Mouse (Mus musculus): Measurements from ENCODE around the gene Nab2.
"Not testable (repeated sequence)": the region's sequence is repeated elsewhere in the genome, so short reads cannot be mapped to it uniquely, and the experiment has no call there.

Nab2 gene

GRCm38 (mm10) chr10:127674046-127674655 lies 5.8 kb upstream of the Nab2 start:
- no peak for DNase-seq (ENCODE audit: low spot score)

DNA sequence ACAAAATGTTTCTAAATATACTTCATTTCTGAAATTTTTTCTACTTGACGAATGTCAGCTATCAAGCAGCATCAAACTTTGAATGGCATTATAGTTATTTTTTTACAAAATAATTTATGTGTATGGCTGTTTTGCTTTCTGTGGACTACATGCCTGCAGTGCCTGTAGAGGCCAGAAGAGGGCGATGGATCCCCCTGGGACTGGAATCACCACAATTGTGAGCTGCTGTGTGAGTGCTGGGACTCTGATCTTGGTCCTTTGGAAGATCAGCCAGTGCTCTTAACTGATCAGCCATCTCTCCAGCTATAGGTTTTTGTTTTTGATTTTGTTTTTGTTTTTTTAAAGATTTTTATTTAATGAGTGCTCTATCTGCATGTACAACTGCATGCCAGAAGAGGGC lies 2.9 kb upstream of the Nab2 start:
- peak; percentile 15 for DNase-seq (ENCODE audit: low spot score)

GRCm38 (mm10) chr10:127670185-127670584 lies 1.8 kb upstream of the Nab2 start:
- DNase-seq (ENCODE audit: low spot score), result no peak

DNA sequence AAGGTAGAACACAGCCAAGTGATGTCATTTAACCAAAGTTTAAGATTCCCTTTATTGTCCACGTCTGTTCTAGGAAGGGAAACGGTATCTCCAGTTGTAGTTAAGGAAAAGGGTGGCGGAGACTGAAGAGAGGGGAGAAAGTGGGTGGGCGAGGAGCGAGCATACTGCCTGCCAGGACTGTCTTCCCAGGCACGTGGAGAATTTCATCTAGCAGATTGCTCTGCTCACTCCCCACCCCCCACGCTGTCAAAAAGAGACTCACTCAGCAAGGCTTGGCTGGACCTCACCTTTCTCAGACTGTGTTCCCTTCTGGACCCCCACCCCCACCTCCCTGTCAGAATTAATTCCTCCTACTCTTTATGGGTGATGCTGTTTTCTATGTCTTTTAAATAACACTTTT lies 802 bp upstream of the Nab2 start:
- peak; percentile 23 for DNase-seq (ENCODE audit: low spot score)

- peak; percentile 84 for DNase-seq (ENCODE audit: low spot score)
Measured at GRCm38 (mm10) chr10:127667269-127668092, 887 bp downstream of the Nab2 start.

- DNase-seq (ENCODE audit: low spot score), result peak; percentile 92
Measured at GRCm38 (mm10) chr10:127666501-127667268, 1.7 kb downstream of the Nab2 start, which contains the start of gene Nemp1. Gene Nemp1, plus strand, starts transcription at chr10:127666901.

DNA sequence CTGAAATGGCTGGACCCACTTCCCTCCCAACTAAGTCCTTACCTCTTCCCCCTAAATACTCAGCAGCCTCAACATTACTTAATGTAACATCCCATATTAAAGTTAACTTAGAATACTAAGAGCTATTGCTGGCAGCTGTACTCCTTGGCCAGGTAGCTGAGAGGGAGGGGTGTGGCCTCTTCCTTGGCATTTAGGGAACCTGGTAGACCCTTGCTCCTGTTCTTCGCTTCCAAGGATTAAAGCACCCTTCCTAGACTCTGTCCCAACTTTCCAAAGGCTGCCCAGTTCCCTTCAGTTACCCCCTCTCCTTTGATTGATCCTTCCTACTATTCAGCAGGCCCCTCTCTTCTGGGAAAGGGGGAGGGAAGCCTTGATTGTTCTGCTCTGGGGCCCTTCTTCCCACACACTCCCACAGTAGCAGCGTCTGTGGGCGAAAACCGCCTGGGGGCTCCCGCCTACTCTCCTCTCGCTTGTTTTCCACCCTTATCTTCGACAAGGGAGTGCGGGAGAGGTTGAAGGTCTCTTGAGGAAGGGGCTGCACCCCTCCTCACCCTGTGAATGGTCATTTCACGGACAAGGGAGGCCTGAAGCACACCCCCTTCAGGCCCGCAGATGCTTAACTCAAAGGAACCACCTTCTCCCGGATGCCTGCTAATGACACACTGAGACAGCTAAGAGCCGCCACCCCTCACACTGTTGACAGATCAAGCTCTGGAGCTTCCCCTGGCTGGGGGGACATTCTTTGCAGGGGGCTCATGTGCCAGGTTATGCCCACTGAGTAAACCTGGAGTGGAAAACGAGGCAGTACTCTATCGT lies 2.8 kb downstream of the Nab2 start:
- peak; percentile 36 for DNase-seq (ENCODE audit: low spot score)

GRCm38 (mm10) chr10:127664891-127665290 lies 3.5 kb downstream of the Nab2 start:
- peak; percentile 12 for DNase-seq (ENCODE audit: low spot score)

GRCm38 (mm10) chr10:127664166-127664565 lies 4.2 kb downstream of the Nab2 start:
- peak; percentile 11 for DNase-seq (ENCODE audit: low spot score)

- DNase-seq (ENCODE audit: low spot score), result peak; percentile 10
Measured at GRCm38 (mm10) chr10:127663590-127663989, 4.8 kb downstream of the Nab2 start.

GRCm38 (mm10) chr10:127662666-127663253 lies 5.6 kb downstream of the Nab2 start:
- peak; percentile 60 for DNase-seq (ENCODE audit: low spot score)

GRCm38 (mm10) chr10:127661915-127662663 lies 6.3 kb downstream of the Nab2 start:
- peak; percentile 70 for DNase-seq (ENCODE audit: low spot score)

GRCm38 (mm10) chr10:127661291-127661914 lies 7.0 kb downstream of the Nab2 start:
- peak; percentile 34 for DNase-seq (ENCODE audit: low spot score)

DNA sequence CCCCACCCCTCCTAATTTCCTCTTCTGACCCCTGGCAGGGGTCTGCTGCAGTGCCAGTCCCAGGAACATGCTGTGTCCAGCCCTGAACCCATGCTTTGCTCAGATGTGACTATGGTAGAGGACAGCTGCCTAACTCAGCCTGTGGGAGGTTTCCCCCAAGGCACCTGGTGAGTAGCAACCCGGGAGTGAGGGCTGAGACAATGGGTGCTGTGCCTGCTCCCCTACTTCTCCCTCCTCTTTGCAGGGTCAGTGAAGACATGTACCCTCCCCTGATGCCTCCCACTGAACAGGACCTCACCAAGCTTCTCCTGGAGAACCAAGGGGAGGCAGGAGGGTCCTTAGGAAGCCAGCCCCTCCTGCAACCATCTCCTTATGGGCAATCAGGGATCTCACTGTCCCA lies 8.8 kb downstream of the Nab2 start:
- no peak for DNase-seq (ENCODE audit: low spot score)

DNA sequence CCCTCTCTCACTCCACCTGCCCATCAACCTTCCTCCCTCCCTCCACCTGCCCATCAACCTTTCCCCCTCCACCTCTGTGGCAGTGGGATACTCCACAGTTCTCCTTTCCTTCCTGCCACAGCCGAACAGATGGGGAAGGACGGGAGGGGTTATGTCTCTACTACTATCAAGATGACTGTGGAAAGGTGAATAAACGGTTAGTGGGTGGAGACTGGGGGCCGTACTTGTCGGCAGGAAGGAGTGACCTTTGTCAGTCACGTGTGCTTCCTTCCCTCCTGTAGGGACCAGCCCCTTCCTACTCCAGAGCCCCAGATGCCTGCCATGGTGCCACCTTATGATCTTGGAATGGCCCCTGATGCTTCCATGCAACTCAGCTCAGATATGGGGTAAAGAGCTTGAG lies 10.3 kb downstream of the Nab2 start:
- no peak for DNase-seq (ENCODE audit: low spot score)

GRCm38 (mm10) chr10:127657617-127658016 lies 10.8 kb downstream of the Nab2 start:
- DNase-seq (ENCODE audit: low spot score), result not testable (repeated sequence)

- no peak for DNase-seq (ENCODE audit: low spot score)
Measured at GRCm38 (mm10) chr10:127654970-127655579, 13.3 kb downstream of the Nab2 start.

DNA sequence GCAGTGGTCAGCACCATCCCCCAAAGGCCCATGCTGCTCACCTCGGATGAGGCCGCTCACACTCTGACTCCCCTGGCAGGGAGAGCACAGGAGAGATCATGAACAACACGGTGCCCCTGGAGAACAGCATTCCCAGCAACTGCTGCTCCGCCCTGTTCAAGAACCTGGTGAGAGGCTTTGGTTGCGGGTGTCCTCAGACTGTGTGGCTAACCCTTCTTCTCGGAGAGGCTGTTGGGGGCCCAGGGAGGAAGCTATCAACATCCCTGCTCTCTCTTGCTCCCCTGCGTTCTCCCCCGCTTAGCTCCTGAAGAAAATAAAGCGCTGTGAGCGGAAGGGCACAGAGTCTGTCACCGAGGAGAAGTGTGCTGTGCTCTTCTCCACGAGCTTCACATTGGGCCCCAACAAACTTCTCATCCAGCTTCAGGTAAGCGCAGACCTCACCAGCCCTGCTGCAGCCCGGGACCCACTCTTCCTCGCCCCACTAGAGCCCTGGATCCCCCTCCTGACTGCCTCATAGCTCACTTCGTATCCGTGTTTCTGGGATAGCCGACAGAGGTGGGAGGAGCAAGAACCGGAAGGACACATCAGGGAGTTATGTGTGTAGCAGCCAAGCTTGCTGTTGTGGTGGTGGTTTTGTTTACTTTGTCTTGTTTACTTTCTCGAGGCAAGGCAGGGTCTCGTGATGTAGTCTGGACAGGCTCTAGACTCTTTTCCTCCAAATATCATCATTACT lies 15.3 kb downstream of the Nab2 start:
- no peak for DNase-seq (ENCODE audit: low spot score)

- DNase-seq (ENCODE audit: low spot score), result no peak
Measured at GRCm38 (mm10) chr10:127645791-127646190, 22.6 kb downstream of the Nab2 start.
